Mouse (Mus musculus): ENCODE measurements around the gene Zfp207. TPM values are rescaled to one million over a fixed set of nuclear protein-coding genes. Genes with fewer than 3 reads are reported as not detected.

Zfp207 gene
- total and polyA plus RNA-seq, 3 experiments, result 143 to 347 (median 186) TPM

- H3K4me3 ChIP-seq (ENCODE audit: control insufficient read depth in 1 of 2, insufficient read depth in 1 of 2, low read depth in 2 of 2, low read length in 2 of 2), result no peak overlapping the region
- peak; percentile 75 for DNase-seq (ENCODE audit: low read depth, low spot score)
- H3K4me1 ChIP-seq (ENCODE audit: control insufficient read depth in 1 of 2, insufficient read depth in 2 of 2, low read length in 2 of 2), result peaks cover 4 to 16% of the 10 kb centered on the region in 2 experiments; a peak in 3 of 4 replicates
- peaks cover 37 to 60% of the 10 kb centered on the region in 2 experiments for H3K36me3 ChIP-seq (ENCODE audit: control insufficient read depth in 1 of 2, insufficient read depth in 2 of 2, low read length in 2 of 2)
- H3K9me3 ChIP-seq (replicated peaks; ENCODE audit: insufficient read depth, low read length), result no peaks in the 10 kb centered on the region
- TF ChIP-seq SIN3A (IDR thresholded peaks at IDR 0.05; ENCODE audit: low read length) (peak; percentile 98), ELF1 (IDR thresholded peaks at IDR 0.05; ENCODE audit: low read depth, low read length) (peak; percentile 74), USF1 (IDR thresholded peaks at IDR 0.05; ENCODE audit: low read depth, low read length) (peak; percentile 87), CTCF (IDR thresholded peaks at IDR 0.05 in 2 of 3, conservative IDR thresholded peaks at IDR 0.05 in 1 of 3; ENCODE audit: control insufficient read depth in 1 of 3, insufficient read depth in 1 of 3, low read depth in 2 of 3, low read length in 3 of 3, poor library complexity in 1 of 3, severe bottlenecking in 1 of 3) (no peak), ETS1 (IDR thresholded peaks at IDR 0.05; ENCODE audit: low read depth, low read length) (peak; percentile 75), RAD21 (IDR thresholded peaks at IDR 0.05; ENCODE audit: low read depth, low read length) (no peak), MAFK (IDR thresholded peaks at IDR 0.05; ENCODE audit: borderline replicate concordance, low read depth, low read length) (peak; percentile 67; the same call in 1 of the 2 replicates), GATA1 (IDR thresholded peaks at IDR 0.05; ENCODE audit: low read depth, low read length) (peak; percentile 88), ZNF384 (IDR thresholded peaks at IDR 0.05; ENCODE audit: low read depth, low read length) (peak; percentile 46; the same call in 1 of the 2 replicates), MAX (IDR thresholded peaks at IDR 0.05; ENCODE audit: low read length) (peak; percentile 99), NRF1 (IDR thresholded peaks at IDR 0.05; ENCODE audit: insufficient read depth, low read depth, low read length, poor library complexity, severe bottlenecking) (no peak), ZKSCAN1 (IDR thresholded peaks at IDR 0.05; ENCODE audit: low read depth, low read length) (no peak), TAL1 (IDR thresholded peaks at IDR 0.05; ENCODE audit: low read length) (no peak), MXI1 (IDR thresholded peaks at IDR 0.05; ENCODE audit: low read depth, low read length) (peak; percentile 99), USF2 (IDR thresholded peaks at IDR 0.05; ENCODE audit: borderline replicate concordance in 1 of 2, insufficient read depth in 1 of 2, low read depth in 1 of 2, low read length in 2 of 2) (0 out of 4 replicates have a peak, but pooled peaks of 1 of the 2 experiments have one; percentile 27), EP300 (IDR thresholded peaks at IDR 0.05; ENCODE audit: low read depth in 1 of 2, low read length in 2 of 2) (0 out of 4 replicates have a peak, but pooled peaks of 1 of the 2 experiments have one; percentile 3), MYC (IDR thresholded peaks at IDR 0.05; ENCODE audit: low read depth, low read length) (peak; percentile 98)
- H3K27me3 ChIP-seq (ENCODE audit: control insufficient read depth in 1 of 2, insufficient read depth in 2 of 2, low read length in 2 of 2), result no peaks in the 10 kb centered on the region
- no peak overlapping the region for H3K9ac ChIP-seq (ENCODE audit: control insufficient read depth, low read depth, low read length, poor library complexity, severe bottlenecking)
- peak overlapping the region; percentile 12 for H3K27ac ChIP-seq (ENCODE audit: control insufficient read depth, low read depth, low read length)
- no peaks in the 10 kb centered on the region; the same call in 1 of the 2 replicates for H3K79me2 ChIP-seq (ENCODE audit: control insufficient read depth, insufficient read depth, low read length, poor library complexity)
Measured at GRCm38 (mm10) chr11:80452242-80452641, 69.2 kb downstream of the Zfp207 start.

- Histone ChIP-seq H3K79me2 (ENCODE audit: control insufficient read depth, insufficient read depth, low read length, poor library complexity) (no peaks in the 10 kb centered on the region; the same call in 1 of the 2 replicates), H3K27ac (ENCODE audit: control insufficient read depth, low read depth, low read length) (no peak overlapping the region), H3K27me3 (ENCODE audit: control insufficient read depth in 1 of 2, insufficient read depth in 2 of 2, low read length in 2 of 2) (no peaks in the 10 kb centered on the region), H3K4me3 (ENCODE audit: control insufficient read depth in 1 of 2, insufficient read depth in 1 of 2, low read depth in 2 of 2, low read length in 2 of 2) (no peak overlapping the region), H3K4me1 (ENCODE audit: control insufficient read depth in 1 of 2, insufficient read depth in 2 of 2, low read length in 2 of 2) (peaks cover 4 to 16% of the 10 kb centered on the region in 2 experiments; a peak in 3 of 4 replicates), H3K36me3 (ENCODE audit: control insufficient read depth in 1 of 2, insufficient read depth in 2 of 2, low read length in 2 of 2) (peaks cover 34 to 59% of the 10 kb centered on the region in 2 experiments), H3K9me3 (replicated peaks; ENCODE audit: insufficient read depth, low read length) (no peaks in the 10 kb centered on the region), H3K9ac (ENCODE audit: control insufficient read depth, low read depth, low read length, poor library complexity, severe bottlenecking) (no peak overlapping the region)
- no peak for DNase-seq (ENCODE audit: low read depth, low spot score)
- TF ChIP-seq CTCF (IDR thresholded peaks at IDR 0.05 in 2 of 3, conservative IDR thresholded peaks at IDR 0.05 in 1 of 3; ENCODE audit: control insufficient read depth in 1 of 3, insufficient read depth in 1 of 3, low read depth in 2 of 3, low read length in 3 of 3, poor library complexity in 1 of 3, severe bottlenecking in 1 of 3), result no peak
- peak; percentile 26; the same call in 1 of the 2 replicates for TF ChIP-seq TCF12 (IDR thresholded peaks at IDR 0.05; ENCODE audit: low read depth, low read length)
- no peak for TF ChIP-seq MEF2A (IDR thresholded peaks at IDR 0.05; ENCODE audit: extremely low read depth, insufficient replicate concordance, low read depth, low read length, poor library complexity, severe bottlenecking)
- TF ChIP-seq MXI1 (IDR thresholded peaks at IDR 0.05; ENCODE audit: low read depth, low read length), result no peak; the same call in 1 of the 2 replicates
- peak; percentile 78; the same call in 1 of the 2 replicates for TF ChIP-seq RCOR1 (IDR thresholded peaks at IDR 0.05; ENCODE audit: low read depth, low read length)
- no peak for TF ChIP-seq ZMIZ1 (IDR thresholded peaks at IDR 0.05; ENCODE audit: low read depth, low read length)
- peak; percentile 71 to 73 for TF ChIP-seq EP300 (IDR thresholded peaks at IDR 0.05; ENCODE audit: low read depth in 1 of 2, low read length in 2 of 2)
- TF ChIP-seq ZNF384 (IDR thresholded peaks at IDR 0.05; ENCODE audit: low read depth, low read length), result peak; percentile 28; the same call in 1 of the 2 replicates
- no peak for TF ChIP-seq MAZ (IDR thresholded peaks at IDR 0.05; ENCODE audit: low read depth, low read length)
- peak; percentile 71 for TF ChIP-seq GATA1 (IDR thresholded peaks at IDR 0.05; ENCODE audit: low read depth, low read length)
- TF ChIP-seq ETS1 (IDR thresholded peaks at IDR 0.05; ENCODE audit: low read depth, low read length), result peak; percentile 55; the same call in 1 of the 2 replicates
Measured at GRCm38 (mm10) chr11:80453198-80453597, 70.1 kb downstream of the Zfp207 start.

Data from MEL (cell line).